Mouse (Mus musculus) C2C12 (cell line): Measurements from ENCODE around the gene Kpnb1. TPM values are rescaled to one million over a fixed set of nuclear protein-coding genes. Genes with fewer than 3 reads are reported as not detected.

Experiments
- H3K27me3 ChIP-seq: one replicate; pipeline ENCODE4 v1.6.1; 2011; ENCODE audit not compliant: control insufficient read depth, insufficient read depth, insufficient read length
- H3K36me3 ChIP-seq: one replicate; pipeline ENCODE4 v1.6.1; 2011; ENCODE audit not compliant: control insufficient read depth, insufficient read depth
- H3K4me3 ChIP-seq: one replicate; pipeline ENCODE4 v1.5.1; 2011; ENCODE audit warnings: mild to moderate bottlenecking, control low read depth; ENCODE audit not compliant: poor library complexity, insufficient read depth, severe bottlenecking
- H3K79me2 ChIP-seq: one replicate; pipeline ENCODE4 v1.6.1; 2011; ENCODE audit not compliant: control insufficient read depth, insufficient read depth
- H3K79me3 ChIP-seq: one replicate; pipeline ENCODE4 v1.6.1; 2011; ENCODE audit warnings: low read depth, control low read depth
- H3ac ChIP-seq: one replicate; pipeline ENCODE3; 2011; ENCODE audit warnings: low read depth; ENCODE audit not compliant: control insufficient read depth, insufficient read length
- CEBPB ChIP-seq: IDR thresholded peaks from one replicate; pipeline ENCODE4 v1.6.1; 2011; ENCODE audit warnings: low read depth, mild to moderate bottlenecking, control low read depth, moderate library complexity
- CTCF ChIP-seq: IDR thresholded peaks from one replicate; pipeline ENCODE4 v1.5.1; 2011; ENCODE audit not compliant: control insufficient read depth, insufficient read depth, insufficient read length
- FOSL1 ChIP-seq: IDR thresholded peaks from one replicate; pipeline ENCODE4 v1.8.0; 2011; ENCODE audit warnings: mild to moderate bottlenecking, low read length; ENCODE audit not compliant: poor library complexity, insufficient read depth, severe bottlenecking
- MAX ChIP-seq: IDR thresholded peaks from one replicate; pipeline ENCODE4 v1.6.1; 2011; ENCODE audit warnings: mild to moderate bottlenecking, control low read depth
- MYOD1 ChIP-seq: IDR thresholded peaks from one replicate; pipeline ENCODE4 v1.6.1; 2011; ENCODE audit warnings: low read depth; ENCODE audit not compliant: control insufficient read depth, insufficient read length
- MYOG ChIP-seq: IDR thresholded peaks from one replicate; pipeline ENCODE4 v1.6.1; 2011; ENCODE audit not compliant: control insufficient read depth, insufficient read length; ENCODE audit errors: extremely low read depth
- USF1 ChIP-seq: IDR thresholded peaks from one replicate; pipeline ENCODE4 v1.6.1; 2011; ENCODE audit warnings: low read depth, mild to moderate bottlenecking, control low read depth, moderate library complexity
- polyA plus RNA-seq: library from polyadenylated mRNA; unstranded; fragments of >200 nt; fragmentation: generic; extraction: Trizol; gene quantifications from one replicate; pipeline ENCODE4 v1.2.1, GENCODE M21; 2012; ENCODE audit warnings: missing spikeins

Kpnb1 gene
- polyA plus RNA-seq, 1 experiment: 180 TPM

- no peak overlapping the region for H3ac ChIP-seq
- TF ChIP-seq FOSL1 (no peak), USF1 (no peak), MAX (no peak), CEBPB (no peak), MYOD1 (no peak), MYOG (no peak), CTCF (no peak)
- H3K4me3 ChIP-seq: no peak overlapping the region
- peaks cover 39% of the 10 kb centered on the region for H3K27me3 ChIP-seq
- no peaks in the 10 kb centered on the region for H3K36me3 ChIP-seq
- H3K79me2 ChIP-seq: no peaks in the 10 kb centered on the region
- no peaks in the 10 kb centered on the region for H3K79me3 ChIP-seq
Measured at GRCm38 (mm10) chr11:97132185-97132584, 55.5 kb downstream of the Kpnb1 start.

DNA sequence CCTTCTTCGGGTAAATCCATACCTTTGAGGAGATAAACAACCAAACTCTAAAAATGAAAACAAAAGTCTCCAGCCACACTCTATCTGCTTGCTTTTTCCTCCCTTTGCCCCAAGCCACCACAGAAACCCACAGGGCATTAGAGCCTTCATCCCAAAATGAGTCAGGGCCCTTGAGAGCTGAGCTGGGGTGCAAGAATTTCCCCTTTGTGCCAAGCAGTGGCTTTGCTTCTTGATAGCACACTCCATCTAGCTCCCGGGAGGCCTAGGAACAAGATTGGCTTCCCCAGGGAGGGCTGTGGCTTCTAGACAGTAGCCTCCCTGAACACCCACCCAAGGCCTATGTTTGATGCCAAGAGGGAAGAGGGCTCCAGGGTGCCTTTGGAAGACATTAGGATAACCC, 56.0 kb downstream of the Kpnb1 start:
- Histone ChIP-seq H3K79me2 (no peaks in the 10 kb centered on the region), H3K4me3 (no peak overlapping the region), H3K79me3 (no peaks in the 10 kb centered on the region), H3ac (no peak overlapping the region), H3K27me3 (peaks cover 37% of the 10 kb centered on the region), H3K36me3 (no peaks in the 10 kb centered on the region)
- TF ChIP-seq FOSL1: peak; percentile 46
- TF ChIP-seq USF1: no peak
- TF ChIP-seq MAX: peak; percentile 63
- TF ChIP-seq MYOG: no peak
- TF ChIP-seq CTCF: no peak

- TF ChIP-seq FOSL1 (no peak), MAX (no peak), CEBPB (no peak), MYOG (no peak), USF1 (no peak), MYOD1 (no peak), CTCF (no peak)
- H3K27me3 ChIP-seq: peaks cover 39% of the 10 kb centered on the region
- H3K36me3 ChIP-seq: no peaks in the 10 kb centered on the region
- H3ac ChIP-seq: no peak overlapping the region
- no peaks in the 10 kb centered on the region for H3K79me3 ChIP-seq
- H3K4me3 ChIP-seq: no peak overlapping the region
- H3K79me2 ChIP-seq: no peaks in the 10 kb centered on the region
Measured at GRCm38 (mm10) chr11:97130318-97130717, 57.4 kb downstream of the Kpnb1 start.

GRCm38 (mm10) chr11:97128956-97129355, 58.7 kb downstream of the Kpnb1 start:
- peaks cover 34% of the 10 kb centered on the region for H3K27me3 ChIP-seq

GRCm38 (mm10) chr11:97127470-97128223, 60.0 kb downstream of the Kpnb1 start:
- H3K27me3 ChIP-seq: peaks cover 22% of the 10 kb centered on the region
- no peak overlapping the region for H3K4me3 ChIP-seq
- no peaks in the 10 kb centered on the region for H3K36me3 ChIP-seq
- no peaks in the 10 kb centered on the region for H3K79me3 ChIP-seq
- H3ac ChIP-seq: no peak overlapping the region
- no peaks in the 10 kb centered on the region for H3K79me2 ChIP-seq
- TF ChIP-seq CTCF: no peak
- no peak for TF ChIP-seq CEBPB
- TF ChIP-seq MAX: no peak
- TF ChIP-seq MYOG: no peak
- no peak for TF ChIP-seq MYOD1
- TF ChIP-seq USF1: no peak
- no peak for TF ChIP-seq FOSL1

More at GRCm38 (mm10) chr11:97128956-97129355, 58.7 kb downstream of the Kpnb1 start:
- TF ChIP-seq MYOG (no peak), CEBPB (peak; percentile 74)
- Histone ChIP-seq H3K4me3 (no peak overlapping the region), H3K36me3 (no peaks in the 10 kb centered on the region), H3ac (no peak overlapping the region), H3K79me3 (no peaks in the 10 kb centered on the region), H3K79me2 (no peaks in the 10 kb centered on the region)

DNA sequence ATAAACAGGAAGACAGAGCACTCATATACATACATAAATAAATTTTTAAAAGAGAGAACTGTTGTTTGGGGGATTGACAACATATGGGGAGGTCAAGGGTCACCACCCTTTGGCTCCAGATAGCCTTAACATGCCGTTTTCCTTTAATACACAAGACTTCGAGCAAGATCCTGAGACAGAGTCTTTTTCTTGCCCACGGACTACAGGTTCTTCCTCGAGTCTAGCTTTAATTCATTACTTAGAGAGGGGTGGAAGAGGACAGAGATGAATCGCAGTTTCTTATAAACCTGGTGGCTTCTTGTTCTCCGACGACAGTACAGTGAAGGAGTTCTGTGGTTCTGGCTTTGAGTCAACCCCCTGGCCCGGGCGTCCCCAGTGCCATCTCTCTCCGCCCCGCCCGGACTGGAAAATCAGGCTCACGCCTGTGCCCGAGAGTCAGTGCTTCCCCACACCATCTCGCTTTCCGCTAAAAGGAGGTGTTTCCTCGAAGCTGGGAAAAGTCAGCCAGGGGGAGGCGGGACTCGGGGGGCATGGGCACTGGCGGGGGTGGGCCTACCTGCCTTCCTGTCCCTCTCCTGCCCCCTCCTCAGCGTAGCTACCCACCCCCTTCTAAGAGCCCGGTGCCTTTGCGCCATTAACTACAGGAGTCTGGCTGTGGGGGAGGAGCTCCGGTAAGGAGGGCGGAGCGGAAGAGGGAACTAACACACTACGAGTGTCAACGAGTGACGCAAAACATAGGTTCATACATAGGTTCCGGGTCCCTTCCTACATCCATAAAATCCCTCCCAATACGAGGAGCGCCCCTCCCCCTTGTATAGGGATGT, 60.8 kb downstream of the Kpnb1 start:
- Histone ChIP-seq H3K36me3 (no peaks in the 10 kb centered on the region), H3ac (no peak overlapping the region), H3K79me2 (no peaks in the 10 kb centered on the region), H3K4me3 (peak overlapping the region; percentile 3), H3K27me3 (peaks cover 22% of the 10 kb centered on the region), H3K79me3 (no peaks in the 10 kb centered on the region)
- no peak for TF ChIP-seq USF1
- TF ChIP-seq FOSL1: no peak
- TF ChIP-seq MAX: no peak
- no peak for TF ChIP-seq CTCF
- TF ChIP-seq MYOG: no peak
- no peak for TF ChIP-seq MYOD1
- no peak for TF ChIP-seq CEBPB
